Mouse (Mus musculus): ENCODE results near the gene Samd4b.

The Samd4b gene

GRCm38 (mm10) chr7:28587644-28588043 is 10.3 kb downstream of the Samd4b start:
- no peak for DNase-seq (ENCODE audit: low spot score)

GRCm38 (mm10) chr7:28586663-28587411 is 11.1 kb downstream of the Samd4b start:
- no peak for DNase-seq (ENCODE audit: low spot score)

DNA sequence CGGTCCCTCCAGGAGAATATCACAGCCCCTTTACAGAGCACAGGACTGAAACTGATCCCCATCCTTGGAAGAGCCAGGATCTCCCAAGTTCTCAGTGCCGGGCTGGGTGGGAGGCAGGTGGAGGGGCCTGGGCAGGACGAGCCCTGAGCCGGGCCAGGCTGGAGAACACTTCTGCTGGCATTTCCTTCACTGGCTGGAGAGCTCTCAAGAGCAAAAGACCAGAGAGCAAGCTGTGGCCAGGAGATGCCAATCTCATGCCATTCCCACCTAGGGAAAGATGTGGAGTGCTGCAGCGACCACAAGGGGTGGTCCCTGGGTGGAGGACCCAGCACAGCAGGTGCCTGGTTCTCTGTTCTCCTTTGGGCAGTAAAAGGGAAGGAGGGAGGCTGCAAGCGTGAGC is 12.9 kb downstream of the Samd4b start:
- DNase-seq (ENCODE audit: low spot score) = no peak

GRCm38 (mm10) chr7:28584468-28584867 is 13.5 kb downstream of the Samd4b start:
- DNase-seq (ENCODE audit: low spot score) = no peak

DNA sequence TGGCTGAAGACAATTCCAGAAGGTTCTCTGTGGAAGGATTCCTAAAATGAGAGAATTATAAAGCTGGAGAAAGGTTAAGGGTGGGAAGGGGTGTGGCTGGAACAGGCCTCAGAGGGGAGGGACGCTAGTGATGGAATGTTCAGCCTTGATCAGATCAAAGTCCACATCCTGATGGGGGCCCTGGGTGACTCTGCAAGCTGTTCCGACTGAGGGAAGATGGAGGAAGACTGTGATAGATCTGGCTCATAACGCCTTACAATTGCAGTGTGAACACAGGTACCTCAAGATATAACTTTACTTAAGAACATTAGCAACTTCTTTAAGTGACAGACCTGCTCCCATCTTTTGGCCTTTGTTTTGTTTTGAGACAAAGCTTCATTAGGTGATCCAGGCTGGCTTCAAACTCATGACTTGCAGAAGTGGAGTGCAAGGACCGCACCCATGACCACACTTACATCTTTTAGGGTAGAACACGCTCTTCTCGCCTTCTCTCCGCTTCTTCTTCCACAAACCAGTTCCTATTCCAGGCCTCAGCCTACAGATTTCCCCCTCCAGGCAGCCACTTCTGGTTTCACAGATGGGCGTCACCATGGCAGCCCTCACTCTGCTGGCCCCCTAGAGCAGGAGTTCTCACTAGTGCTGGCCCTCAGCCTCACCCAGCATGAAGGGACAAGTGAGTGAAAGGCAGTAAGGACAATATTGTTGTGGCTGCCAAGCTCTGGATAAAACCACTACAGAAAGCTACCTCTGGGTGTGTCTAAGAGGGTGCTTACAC is 14.2 kb downstream of the Samd4b start:
- no peak for DNase-seq (ENCODE audit: low spot score)

- DNase-seq (ENCODE audit: low spot score) = no peak
These were observed 15.1 kb downstream of the Samd4b start for GRCm38 (mm10) chr7:28582841-28583240.

GRCm38 (mm10) chr7:28581721-28582120 is 16.2 kb downstream of the Samd4b start:
- no peak for DNase-seq (ENCODE audit: low spot score)

GRCm38 (mm10) chr7:28579826-28580225 is 18.1 kb downstream of the Samd4b start:
- no peak for DNase-seq (ENCODE audit: low spot score)

GRCm38 (mm10) chr7:28578543-28579053 is 19.3 kb downstream of the Samd4b start:
- DNase-seq (ENCODE audit: low spot score) = no peak

DNA sequence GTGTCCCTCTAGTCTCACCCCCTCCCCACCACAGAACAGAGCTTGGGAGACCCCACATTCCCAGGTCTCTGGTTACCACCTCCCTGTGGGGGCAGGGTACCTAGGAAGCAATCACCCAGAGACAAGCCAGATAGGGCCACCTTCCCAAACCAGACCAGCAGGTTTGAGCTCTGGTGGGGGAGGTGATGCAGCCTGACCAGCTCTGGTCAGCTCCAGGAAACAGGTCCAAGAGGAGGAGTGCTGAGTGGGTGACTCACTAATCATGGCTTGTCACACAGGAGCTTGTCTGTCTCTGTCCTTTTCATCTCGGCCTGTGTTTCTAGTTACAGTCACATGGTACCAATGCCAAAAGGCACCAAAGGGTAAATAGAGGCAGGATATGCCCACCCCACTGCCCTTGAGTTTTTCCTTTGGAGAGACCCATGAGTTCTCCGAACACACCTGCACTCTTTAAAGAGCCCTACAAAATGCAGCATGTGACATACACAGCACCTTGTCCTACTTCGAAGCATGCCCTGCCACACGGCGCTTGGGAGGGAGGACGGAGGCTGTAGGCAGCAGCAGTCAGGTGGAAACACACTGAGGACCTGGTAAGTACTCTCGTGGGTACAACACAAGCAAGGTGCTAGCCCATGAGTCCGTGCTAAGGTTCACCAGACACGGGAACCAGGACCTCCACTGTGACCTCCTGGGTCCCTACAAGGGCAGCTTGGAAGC is 20.0 kb downstream of the Samd4b start:
- DNase-seq (ENCODE audit: low spot score) = no peak

DNA sequence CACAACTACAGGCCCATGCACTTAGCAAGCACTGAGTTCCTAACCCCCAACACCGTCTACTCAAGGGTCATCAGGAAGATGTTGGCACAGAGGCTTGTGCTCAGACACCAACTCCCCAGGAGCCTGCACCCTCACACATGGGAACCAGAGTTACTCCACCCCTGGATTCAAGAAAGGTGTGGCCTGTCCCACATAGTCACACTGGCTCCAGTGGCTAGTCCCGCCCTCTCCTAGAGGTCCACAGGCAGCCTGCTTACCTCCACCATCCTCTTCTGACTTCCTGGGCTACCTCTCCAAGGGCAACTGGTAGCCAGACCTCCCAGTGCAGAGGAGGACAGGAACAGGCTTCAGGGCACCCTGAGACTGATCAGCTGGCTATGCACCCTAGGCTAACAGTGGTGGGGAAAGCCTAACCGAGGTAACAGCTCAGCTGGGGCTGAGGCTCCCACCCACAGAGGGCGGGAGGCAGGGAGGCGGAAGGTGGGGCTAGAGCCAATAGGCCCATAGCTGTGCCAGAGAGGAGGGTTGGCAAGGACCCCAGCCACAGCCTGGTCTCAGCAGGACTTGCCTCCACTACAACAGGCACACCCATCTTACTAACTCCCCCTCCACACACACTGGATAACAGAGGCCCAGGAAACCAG is 21.6 kb downstream of the Samd4b start:
- no peak for DNase-seq (ENCODE audit: low spot score)

DNA sequence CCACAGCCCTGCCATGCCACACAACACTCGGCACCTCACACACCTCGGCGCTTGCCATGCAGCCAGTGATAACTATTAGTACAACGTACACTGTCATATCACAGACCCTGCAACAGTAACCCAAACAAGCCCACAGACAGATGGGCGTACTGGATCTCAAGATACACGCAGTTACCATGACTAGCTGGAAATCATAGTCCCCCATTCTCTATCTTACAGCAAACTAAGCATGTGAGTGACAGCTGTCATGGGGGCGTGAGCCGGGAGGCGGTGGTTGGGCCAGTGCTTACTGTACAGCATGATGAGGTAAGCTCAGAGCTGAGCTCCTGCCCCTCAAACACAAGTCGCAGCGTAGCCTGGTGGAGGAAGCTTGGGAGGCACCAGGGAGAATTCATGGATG is 22.3 kb downstream of the Samd4b start:
- DNase-seq (ENCODE audit: low spot score) = no peak

DNA sequence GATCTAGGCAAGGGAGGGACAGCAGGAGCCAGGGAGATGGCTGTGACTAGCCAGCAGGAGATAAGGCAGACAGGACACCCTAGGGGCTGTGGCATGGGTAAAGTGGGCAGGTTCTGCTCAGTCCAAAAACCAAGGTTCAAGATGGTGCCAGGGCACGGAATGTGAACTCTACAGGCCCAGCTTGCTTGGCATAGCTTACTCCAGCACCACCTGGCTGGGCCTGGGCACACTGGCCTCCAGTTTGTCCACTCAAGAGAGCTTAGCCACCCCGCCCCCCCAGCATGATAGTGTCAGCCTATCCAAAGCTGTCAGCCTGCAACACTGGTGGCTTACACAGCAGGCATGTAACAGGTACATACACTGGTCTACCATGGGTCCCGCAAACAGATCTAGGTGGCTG is 24.7 kb downstream of the Samd4b start:
- DNase-seq (ENCODE audit: low spot score) = no peak

DNA sequence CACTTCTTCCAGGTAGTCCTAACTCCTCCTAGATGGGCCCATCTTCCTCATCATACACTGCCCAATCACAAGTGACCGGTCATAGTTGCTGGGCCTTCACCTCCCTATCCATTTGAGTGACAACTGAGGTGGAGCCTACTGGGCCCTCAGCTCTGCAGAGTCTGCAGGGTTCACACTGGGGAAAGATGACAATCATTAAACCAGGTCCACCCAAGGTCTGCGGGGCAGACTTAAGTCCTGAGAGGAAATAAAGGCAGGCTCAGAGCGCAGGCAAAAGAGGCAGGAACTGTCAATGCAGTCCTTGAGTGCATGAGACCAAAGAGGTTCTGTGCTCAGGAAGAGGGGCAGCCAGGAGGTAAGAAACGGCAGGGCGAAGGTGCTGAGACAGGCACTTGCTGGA is 25.3 kb downstream of the Samd4b start:
- DNase-seq (ENCODE audit: low spot score) = no peak

DNA sequence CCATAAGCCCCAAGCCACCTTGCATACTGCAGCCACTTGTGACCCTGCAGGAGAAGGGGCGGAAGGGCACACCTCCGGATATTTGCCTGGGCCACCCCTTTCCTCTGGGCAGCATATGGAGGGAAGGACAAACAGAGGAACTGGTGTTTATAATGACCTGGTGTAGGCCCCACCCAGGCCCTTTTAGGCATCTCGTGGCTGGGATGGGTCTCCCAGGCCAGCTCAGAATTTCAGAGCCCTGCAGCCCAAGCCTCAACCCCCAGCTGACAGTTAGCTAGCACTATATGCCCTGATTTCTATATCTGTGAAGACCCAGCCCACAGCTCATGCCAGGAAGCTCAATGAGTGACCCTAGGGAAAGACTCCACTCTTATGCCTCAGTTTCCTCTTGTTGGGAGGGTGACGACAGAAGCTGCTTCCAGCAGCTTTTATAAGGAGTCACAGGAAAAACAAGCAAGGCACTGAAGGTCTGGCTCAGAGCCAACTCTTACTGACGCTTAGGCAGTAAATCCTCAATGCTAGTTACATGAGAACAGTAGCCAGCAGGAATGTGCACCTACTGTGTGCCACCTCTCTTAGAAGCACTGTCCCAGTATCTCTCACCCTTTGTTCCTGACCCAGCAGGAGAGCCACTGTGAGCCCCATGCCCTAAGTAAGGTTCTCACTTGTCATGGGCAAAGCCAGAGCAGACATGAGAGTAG is 26.8 kb downstream of the Samd4b start:
- DNase-seq (ENCODE audit: low spot score) = no peak

DNA sequence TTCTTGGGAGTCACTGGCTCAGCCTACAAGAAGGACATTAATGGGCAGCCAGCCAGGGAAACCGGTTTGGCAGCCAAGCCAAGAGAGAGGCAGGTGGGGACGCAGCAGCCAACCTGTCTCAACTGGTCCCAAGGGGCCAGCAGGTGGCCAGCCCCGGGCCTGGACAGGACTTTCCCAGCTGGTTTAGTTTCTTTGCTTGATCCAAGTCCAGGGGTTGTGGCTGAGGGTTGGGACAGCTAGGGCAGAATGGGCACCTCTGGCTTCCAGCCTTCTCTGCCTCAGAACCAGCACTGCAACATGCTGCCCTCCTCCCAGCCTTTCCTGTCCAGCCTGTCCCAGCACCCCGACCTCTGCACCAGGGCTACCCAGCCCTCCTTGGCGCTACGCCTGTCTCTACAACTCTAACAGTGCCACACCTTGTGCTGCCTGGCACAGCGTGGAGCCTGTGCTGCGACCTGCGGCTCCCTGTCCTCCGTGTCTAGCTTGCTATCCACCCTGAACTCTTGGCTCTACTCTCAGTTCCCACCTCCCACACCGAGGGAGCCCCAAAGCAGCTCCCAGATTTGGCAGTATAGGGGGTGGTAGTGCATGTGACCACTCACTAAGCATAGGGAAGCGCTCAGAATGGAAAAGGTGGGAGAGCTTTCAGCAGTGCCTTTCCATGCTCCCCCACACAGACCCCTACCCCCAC is 27.5 kb downstream of the Samd4b start:
- DNase-seq (ENCODE audit: low spot score) = peak; percentile 77

- no peak for DNase-seq (ENCODE audit: low spot score)
These were observed 29.7 kb downstream of the Samd4b start for GRCm38 (mm10) chr7:28568253-28568652.

GRCm38 (mm10) chr7:28567539-28567938 is 30.4 kb downstream of the Samd4b start:
- no peak for DNase-seq (ENCODE audit: low spot score)

DNA sequence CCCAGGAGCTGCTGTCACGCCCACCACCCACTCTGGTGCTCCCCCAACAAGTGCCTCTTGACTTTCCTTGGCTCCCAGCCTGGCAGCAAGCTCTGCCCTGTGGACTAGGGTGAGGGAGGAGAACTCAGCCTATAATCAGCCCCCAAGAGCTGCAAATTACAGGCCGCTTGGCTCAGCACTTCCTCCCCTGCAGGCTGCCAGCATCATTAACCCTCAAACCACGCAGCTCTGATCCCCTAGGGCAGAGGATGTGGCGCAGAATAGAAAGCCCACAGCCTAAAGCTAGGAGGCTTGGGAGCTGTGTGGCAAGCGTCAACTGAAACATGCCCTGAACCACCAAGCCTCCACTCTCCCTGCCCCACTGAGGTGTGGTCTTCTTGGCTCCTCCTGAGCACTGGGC is 32.5 kb downstream of the Samd4b start:
- no peak for DNase-seq (ENCODE audit: low spot score)

GRCm38 (mm10) chr7:28562951-28563350 is 35.0 kb downstream of the Samd4b start:
- DNase-seq (ENCODE audit: low spot score) = no peak

- DNase-seq (ENCODE audit: low spot score) = no peak
These were observed 35.6 kb downstream of the Samd4b start for GRCm38 (mm10) chr7:28562371-28562770.

Measured in urinary bladder, postnatal 10 days (tissue).